Mouse (Mus musculus) adrenal gland, adult 18-20 months (tissue): ENCODE measurements around the gene Ado. TPM values are rescaled to one million over a fixed set of nuclear protein-coding genes. Genes with fewer than 3 reads are reported as not detected.

Experiments used
- DNase-seq, 2 experiments: peaks; one replicate each; pipeline ENCODE4 v3.0.0; 2021 to 2022; ENCODE audit warnings: low spot score in 2 of 2
- total RNA-seq, 2 experiments: library from RNA; stranded (reverse); gene quantifications; 1 replicate in 1 of 2; 2 replicates in 1 of 2; pipeline ENCODE4 v1.2.3; 2021

Ado gene
- total RNA-seq, 2 experiments from 2014 or later: 20.0 to 24.4 TPM

- DNase-seq: peak; percentile 79 to 84
Measured at GRCm38 (mm10) chr10:67537151-67537994, 11.4 kb downstream of the Ado start.

GRCm38 (mm10) chr10:67536621-67537141 is 12.1 kb downstream of the Ado start:
- DNase-seq: peak in 1 of 2 experiments; percentile 31

- peak; percentile 75 to 82 for DNase-seq
Measured at GRCm38 (mm10) chr10:67535972-67536371, 12.8 kb downstream of the Ado start.

- peak in 1 of 2 experiments; percentile 46 for DNase-seq
Measured at GRCm38 (mm10) chr10:67535256-67535655, 13.5 kb downstream of the Ado start, which contains the start of gene Egr2. Gene Egr2 (plus strand): TSS chr10:67535475.

- DNase-seq: no peak
Measured at GRCm38 (mm10) chr10:67529769-67530168, 19.0 kb downstream of the Ado start.

GRCm38 (mm10) chr10:67526435-67526834 is 22.3 kb downstream of the Ado start:
- no peak for DNase-seq

GRCm38 (mm10) chr10:67524694-67525093 is 24.1 kb downstream of the Ado start:
- DNase-seq: no peak

- no peak for DNase-seq
Measured at GRCm38 (mm10) chr10:67524130-67524529, 24.6 kb downstream of the Ado start.

GRCm38 (mm10) chr10:67518733-67519132 is 30.0 kb downstream of the Ado start:
- DNase-seq: no peak

- DNase-seq: no peak
Measured at GRCm38 (mm10) chr10:67512871-67513270, 35.9 kb downstream of the Ado start.

- DNase-seq: no peak
Measured at GRCm38 (mm10) chr10:67512211-67512610, 36.5 kb downstream of the Ado start.

- no peak for DNase-seq
Measured at GRCm38 (mm10) chr10:67505248-67505647, 43.5 kb downstream of the Ado start.

GRCm38 (mm10) chr10:67504046-67504445 is 44.7 kb downstream of the Ado start:
- DNase-seq: no peak

- DNase-seq: no peak
Measured at GRCm38 (mm10) chr10:67503320-67503995, 45.3 kb downstream of the Ado start.

GRCm38 (mm10) chr10:67497951-67498350 is 50.8 kb downstream of the Ado start:
- no peak for DNase-seq

- DNase-seq: no peak
Measured at GRCm38 (mm10) chr10:67497144-67497892, 51.4 kb downstream of the Ado start.

Other genes with a start within 250 kb of the Ado start
- gene Egr2, start 13.5 kb downstream of the Ado start, total RNA-seq: 1 to 10 TPM in 1 of 2 experiments, under 1 TPM in 1; 0.63 to 1.8 TPM